Mouse (Mus musculus) embryonic facial prominence, embryonic 10.5 days (tissue): ENCODE measurements around the gene Clp1. TPM values are rescaled to one million over a fixed set of nuclear protein-coding genes. Genes with fewer than 3 reads are reported as not detected.

ENCODE experiments used
- DNase-seq: peaks from one replicate; pipeline ENCODE4 v3.0.0-alpha.2; 2017; ENCODE audit warnings: low spot score
- H3K27ac ChIP-seq: fragments of 300-500 bp; sonication (generic); replicated peaks from 2 replicates; pipeline ENCODE4 v1.5.1; 2016; ENCODE audit warnings: mild to moderate bottlenecking
- H3K27me3 ChIP-seq: fragments of 300-500 bp; sonication (generic); replicated peaks from 2 replicates; pipeline ENCODE4 v1.6.1; 2016; ENCODE audit warnings: low read depth, mild to moderate bottlenecking; ENCODE audit not compliant: poor library complexity, severe bottlenecking
- H3K36me3 ChIP-seq: fragments of 300-500 bp; sonication (generic); replicated peaks from 2 replicates; pipeline ENCODE4 v1.6.1; 2016; ENCODE audit warnings: mild to moderate bottlenecking, moderate library complexity
- H3K4me1 ChIP-seq: fragments of 300-500 bp; sonication (generic); 2 replicates; pipeline ENCODE4 v1.6.1; 2016
- H3K4me3 ChIP-seq: fragments of 300-500 bp; sonication (generic); 2 replicates; pipeline ENCODE4 v1.5.1; 2016; ENCODE audit warnings: mild to moderate bottlenecking, moderate library complexity
- H3K9me3 ChIP-seq: fragments of 300-500 bp; sonication (generic); 2 replicates; pipeline ENCODE4 v1.6.1; 2016; ENCODE audit warnings: mild to moderate bottlenecking
- WGBS: fragments of 180-500 bp; shearing (Covaris S2); methylation state at CpG from one replicate; pipeline ENCODE4 v1.1.7; 2016; 5-methylcytosine and 5-hydroxymethylcytosine counted together
- polyA plus RNA-seq: library from polyadenylated mRNA; unstranded; fragments of >200 nt; fragmentation: Nextera tagmentation; extraction: Ambion mirVana; gene quantifications from 2 replicates; pipeline ENCODE4 v1.2.1, GENCODE M21; 2016

The Clp1 gene
- polyA plus RNA-seq, 1 experiment from 2014 or later, result 53.2 TPM

GRCm38 (mm10) chr2:84757026-84757682 is 30.0 kb upstream of the Clp1 start:
- WGBS, result 53% methylated on average over 7 of the region's 7 CpGs
- Histone ChIP-seq H3K4me3 (no peak overlapping the region), H3K4me1 (0 out of 2 replicates have a peak, but pooled peaks cover 5% of the 10 kb centered on the region), H3K36me3 (no peaks in the 10 kb centered on the region), H3K9me3 (no peaks in the 10 kb centered on the region), H3K27me3 (no peaks in the 10 kb centered on the region), H3K27ac (no peak overlapping the region)
- no peak for DNase-seq

GRCm38 (mm10) chr2:84756245-84756644 is 29.1 kb upstream of the Clp1 start:
- H3K27ac ChIP-seq, result no peak overlapping the region
- WGBS, result 76% methylated on average over 5 of the region's 5 CpGs
- H3K27me3 ChIP-seq, result no peaks in the 10 kb centered on the region
- no peak overlapping the region for H3K4me3 ChIP-seq
- H3K36me3 ChIP-seq, result no peaks in the 10 kb centered on the region
- no peaks in the 10 kb centered on the region for H3K9me3 ChIP-seq
- 0 out of 2 replicates have a peak, but pooled peaks cover 5% of the 10 kb centered on the region for H3K4me1 ChIP-seq
- no peak for DNase-seq

- H3K4me3 ChIP-seq, result no peak overlapping the region
- H3K27me3 ChIP-seq, result no peaks in the 10 kb centered on the region
- H3K36me3 ChIP-seq, result no peaks in the 10 kb centered on the region
- no peak overlapping the region for H3K27ac ChIP-seq
- H3K4me1 ChIP-seq, result no peaks in the 10 kb centered on the region
- no peak for DNase-seq
- no peaks in the 10 kb centered on the region for H3K9me3 ChIP-seq
- 86% methylated on average over 6 of the region's 6 CpGs for WGBS
Measured at GRCm38 (mm10) chr2:84750115-84750514, 23.0 kb upstream of the Clp1 start.

GRCm38 (mm10) chr2:84744126-84744525 is 17.0 kb upstream of the Clp1 start:
- Histone ChIP-seq H3K9me3 (no peaks in the 10 kb centered on the region), H3K36me3 (peaks cover 26% of the 10 kb centered on the region), H3K27ac (peak overlapping the region; percentile 100), H3K4me1 (peaks cover 45% of the 10 kb centered on the region), H3K27me3 (no peaks in the 10 kb centered on the region), H3K4me3 (peak overlapping the region; percentile 75)
- DNase-seq, result peak; percentile 83
- whole genome bisulfite sequencing, result under 1% methylated on average over 10 of the region's 10 CpGs

GRCm38 (mm10) chr2:84743561-84743960 is 16.4 kb upstream of the Clp1 start, which contains the start of gene Gm19426:
TSS of gene Gm19426 (minus strand) at chr2:84743655.
- Histone ChIP-seq H3K27me3 (no peaks in the 10 kb centered on the region), H3K4me1 (peaks cover 51% of the 10 kb centered on the region), H3K27ac (peak within 1 kb of the TSS; percentile 100), H3K4me3 (peak within 1 kb of the TSS; percentile 75), H3K36me3 (peaks cover 26% of the 10 kb centered on the region), H3K9me3 (no peaks in the 10 kb centered on the region)
- WGBS, result 1% methylated on average over 25 of the region's 25 CpGs
- DNase-seq, result peak; percentile 96

GRCm38 (mm10) chr2:84742451-84743283 is 15.5 kb upstream of the Clp1 start:
- Histone ChIP-seq H3K4me1 (peaks cover 60% of the 10 kb centered on the region), H3K27ac (peak overlapping the region; percentile 100), H3K27me3 (no peaks in the 10 kb centered on the region), H3K4me3 (peak overlapping the region; percentile 75), H3K9me3 (no peaks in the 10 kb centered on the region), H3K36me3 (peaks cover 26% of the 10 kb centered on the region)
- WGBS, result under 1% methylated on average over 26 of the region's 26 CpGs
- peak; percentile 98 for DNase-seq

GRCm38 (mm10) chr2:84741841-84742450 is 14.8 kb upstream of the Clp1 start:
- under 1% methylated on average over 5 of the region's 5 CpGs for WGBS
- Histone ChIP-seq H3K27ac (peak overlapping the region; percentile 100), H3K9me3 (no peaks in the 10 kb centered on the region), H3K4me3 (peak overlapping the region; percentile 75), H3K4me1 (peaks cover 67% of the 10 kb centered on the region), H3K27me3 (no peaks in the 10 kb centered on the region), H3K36me3 (peaks cover 26% of the 10 kb centered on the region)
- no peak for DNase-seq

- Histone ChIP-seq H3K36me3 (peaks cover 26% of the 10 kb centered on the region), H3K27me3 (no peaks in the 10 kb centered on the region), H3K9me3 (no peaks in the 10 kb centered on the region), H3K27ac (peak overlapping the region; percentile 100), H3K4me1 (peaks cover 79% of the 10 kb centered on the region), H3K4me3 (peak overlapping the region; percentile 75)
- DNase-seq, result peak; percentile 35
- 77% methylated on average over 15 of the region's 15 CpGs for WGBS
Measured at GRCm38 (mm10) chr2:84740608-84741333, 13.6 kb upstream of the Clp1 start.

GRCm38 (mm10) chr2:84738271-84738911 is 11.2 kb upstream of the Clp1 start:
- Histone ChIP-seq H3K4me1 (peaks cover 93% of the 10 kb centered on the region), H3K9me3 (no peaks in the 10 kb centered on the region), H3K36me3 (peaks cover 26% of the 10 kb centered on the region), H3K4me3 (peak overlapping the region; percentile 65), H3K27ac (peak overlapping the region; percentile 20), H3K27me3 (no peaks in the 10 kb centered on the region)
- DNase-seq, result peak; percentile 65
- whole genome bisulfite sequencing, result 2% methylated on average over 12 of the region's 12 CpGs

- Histone ChIP-seq H3K4me1 (peaks cover 96% of the 10 kb centered on the region), H3K9me3 (no peaks in the 10 kb centered on the region), H3K27ac (peak overlapping the region; percentile 78), H3K36me3 (peaks cover 26% of the 10 kb centered on the region), H3K27me3 (no peaks in the 10 kb centered on the region), H3K4me3 (peak overlapping the region; percentile 65)
- 3% methylated on average over 8 of the region's 8 CpGs for WGBS
- peak; percentile 64 for DNase-seq
Measured at GRCm38 (mm10) chr2:84737451-84737925, 10.3 kb upstream of the Clp1 start.

GRCm38 (mm10) chr2:84736312-84737161 is 9.4 kb upstream of the Clp1 start:
- H3K4me3 ChIP-seq, result peak overlapping the region; percentile 65
- H3K36me3 ChIP-seq, result peaks cover 20% of the 10 kb centered on the region
- WGBS, result 6% methylated on average over 27 of the region's 27 CpGs
- H3K9me3 ChIP-seq, result no peaks in the 10 kb centered on the region
- H3K27me3 ChIP-seq, result no peaks in the 10 kb centered on the region
- peaks cover 86% of the 10 kb centered on the region for H3K4me1 ChIP-seq
- DNase-seq, result peak; percentile 55
- peak overlapping the region; percentile 78 for H3K27ac ChIP-seq
